Mouse (Mus musculus) lung, postnatal 4 days (tissue): ENCODE measurements around the gene Kiss1.
"Not testable (repeated sequence)": the region's sequence is repeated elsewhere in the genome, so short reads cannot be mapped to it uniquely, and the experiment has no call there.

Experiments
- DNase-seq, 2 experiments: peaks; one replicate each; pipeline ENCODE4 v3.0.0; 2021

Kiss1 gene

DNA sequence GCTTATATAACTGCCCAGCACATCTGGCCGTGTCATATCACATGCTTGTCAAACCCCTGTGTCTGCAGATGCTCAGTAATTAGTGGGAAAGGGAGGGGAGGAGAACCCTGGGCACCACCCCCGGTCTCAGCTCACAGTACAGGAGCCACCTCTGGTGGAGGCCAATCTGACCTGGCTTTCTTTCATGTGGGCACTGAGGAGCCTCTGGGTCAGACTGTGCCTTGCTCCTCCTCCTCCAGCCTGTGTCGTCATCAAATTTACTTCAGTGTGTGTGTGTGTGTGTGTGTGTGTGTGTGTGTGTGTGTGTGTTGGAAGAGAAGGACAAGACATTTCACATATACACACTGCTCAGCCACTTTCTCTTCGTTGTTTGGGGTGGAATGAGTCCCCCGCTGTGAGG, 1.7 kb downstream of the Kiss1 start:
- peak in 1 of 2 experiments; percentile 53 for DNase-seq

DNA sequence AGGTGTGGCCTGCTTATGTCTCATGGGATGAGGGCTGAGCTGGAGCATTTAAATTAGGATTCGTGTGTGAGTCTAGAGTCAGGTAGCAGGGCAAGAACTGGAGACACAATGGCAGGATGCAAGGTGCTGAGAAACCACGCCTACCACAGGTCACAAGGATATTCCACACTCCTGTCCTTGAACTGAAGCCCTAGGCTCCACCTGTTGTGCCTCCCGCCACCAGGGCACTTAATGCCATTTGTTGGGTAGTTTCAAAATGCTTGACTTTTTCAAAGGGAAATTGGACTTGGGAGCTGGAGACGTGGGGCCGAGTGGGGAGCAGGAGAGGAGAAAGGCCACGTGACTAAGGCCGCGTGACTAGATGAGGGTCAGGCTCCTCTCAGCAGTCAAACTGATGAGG, 4.3 kb downstream of the Kiss1 start:
- no peak for DNase-seq

DNA sequence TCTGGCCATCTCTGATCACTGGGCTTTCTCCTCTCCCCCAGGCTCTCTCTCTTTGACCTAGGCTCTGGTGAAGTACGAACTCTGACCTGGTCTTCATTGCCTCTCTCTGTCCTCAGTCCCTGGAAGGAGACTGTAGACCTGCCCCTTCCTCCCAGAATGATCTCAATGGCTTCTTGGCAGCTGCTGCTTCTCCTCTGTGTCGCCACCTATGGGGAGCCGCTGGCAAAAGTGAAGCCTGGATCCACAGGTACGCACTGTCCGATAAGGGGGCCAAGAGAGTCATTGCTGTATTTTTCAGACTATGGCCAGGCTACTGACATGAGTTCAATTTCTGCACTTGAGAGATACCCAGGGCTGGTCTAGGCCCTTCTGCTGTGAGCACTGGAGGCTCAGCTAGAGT, 5.4 kb downstream of the Kiss1 start:
- no peak for DNase-seq

DNA sequence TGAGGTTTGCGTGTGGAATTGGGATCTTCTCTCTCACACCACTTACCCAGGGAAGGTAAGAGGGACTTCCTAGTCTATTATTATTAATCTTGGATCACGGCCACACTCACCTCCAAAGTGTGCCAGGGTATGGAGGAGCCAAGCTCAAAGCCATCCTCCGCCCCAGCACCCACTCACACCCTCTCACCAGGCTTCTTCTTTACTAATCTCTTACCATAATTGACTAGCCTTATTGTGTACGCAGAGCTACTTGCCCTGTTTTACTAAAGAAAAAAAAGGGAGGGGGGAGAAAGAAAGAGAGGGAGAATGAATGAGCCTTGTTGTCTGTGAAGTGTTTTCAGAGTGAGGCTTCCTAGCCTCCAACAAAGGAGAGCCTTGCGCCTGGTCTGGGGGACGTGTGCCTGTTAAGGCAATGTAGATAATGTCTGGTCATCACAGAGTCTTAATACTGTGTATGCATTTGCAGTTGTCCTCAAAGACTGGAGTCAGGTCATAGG, 6.7 kb downstream of the Kiss1 start:
- no peak for DNase-seq

GRCm38 (mm10) chr1:133328896-133329637, 7.4 kb downstream of the Kiss1 start:
- DNase-seq: peak; percentile 71 to 88

DNA sequence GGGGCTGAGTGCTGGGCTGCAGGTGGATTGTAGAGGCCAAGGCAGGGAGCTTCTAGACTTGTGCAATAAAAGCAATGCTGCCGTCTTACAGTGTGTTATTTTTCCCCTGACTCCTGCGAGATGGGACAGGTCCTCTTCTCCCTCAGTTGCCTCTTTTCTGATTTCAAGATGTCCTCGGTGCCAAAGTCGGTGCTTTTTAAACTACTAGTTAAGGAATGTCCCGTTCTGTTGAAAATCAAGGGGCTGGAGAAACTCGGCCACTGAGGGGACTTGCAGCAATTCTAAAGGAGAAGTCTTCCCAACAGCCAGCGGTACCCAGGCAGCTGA, 7.9 kb downstream of the Kiss1 start:
- DNase-seq: no peak

DNA sequence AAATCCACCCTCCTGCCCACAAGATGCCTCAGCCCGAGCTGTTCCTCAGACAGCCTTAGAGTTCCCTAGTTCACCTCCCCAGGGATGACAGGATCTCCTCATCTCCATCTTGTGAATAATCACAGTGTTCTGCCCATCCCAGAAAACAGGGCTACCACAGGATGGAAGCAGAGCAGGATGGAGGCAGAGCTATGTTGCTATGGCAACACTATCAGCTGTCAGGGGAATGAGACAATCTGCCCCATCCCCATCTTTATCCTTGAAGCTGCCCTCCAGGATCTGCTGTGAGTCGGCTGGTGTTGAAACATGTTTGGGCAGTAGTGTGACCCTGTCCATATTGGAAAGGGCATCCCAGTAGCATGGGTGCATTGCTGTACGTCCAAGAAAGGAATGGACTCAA, 9.5 kb downstream of the Kiss1 start:
- DNase-seq: no peak

GRCm38 (mm10) chr1:133332656-133333430, 11.2 kb downstream of the Kiss1 start:
- no peak for DNase-seq

DNA sequence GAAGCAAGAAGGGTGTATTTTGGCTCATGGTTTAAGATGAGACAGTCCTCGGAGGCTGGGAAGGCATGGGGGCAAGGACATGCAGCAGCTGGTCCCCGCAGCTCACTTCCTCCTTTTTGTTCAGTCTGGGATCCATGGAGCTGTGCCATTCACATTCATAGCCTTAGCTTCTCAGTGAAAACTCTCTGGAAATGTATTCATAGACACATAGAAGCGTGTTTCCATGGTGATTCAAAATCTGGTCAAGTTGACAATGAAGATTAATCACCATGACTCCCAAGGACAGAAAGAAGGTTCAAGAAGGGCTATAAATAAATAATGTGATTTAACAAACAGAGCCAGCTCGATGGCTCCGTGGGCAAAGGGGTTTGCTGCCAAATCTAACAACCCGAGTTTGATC, 12.3 kb downstream of the Kiss1 start:
- peak in 1 of 2 experiments; percentile 9 for DNase-seq

GRCm38 (mm10) chr1:133340403-133340802, 18.7 kb downstream of the Kiss1 start:
- not testable (repeated sequence) for DNase-seq

- DNase-seq: no peak
Observed at GRCm38 (mm10) chr1:133344357-133344756, 22.7 kb downstream of the Kiss1 start.

DNA sequence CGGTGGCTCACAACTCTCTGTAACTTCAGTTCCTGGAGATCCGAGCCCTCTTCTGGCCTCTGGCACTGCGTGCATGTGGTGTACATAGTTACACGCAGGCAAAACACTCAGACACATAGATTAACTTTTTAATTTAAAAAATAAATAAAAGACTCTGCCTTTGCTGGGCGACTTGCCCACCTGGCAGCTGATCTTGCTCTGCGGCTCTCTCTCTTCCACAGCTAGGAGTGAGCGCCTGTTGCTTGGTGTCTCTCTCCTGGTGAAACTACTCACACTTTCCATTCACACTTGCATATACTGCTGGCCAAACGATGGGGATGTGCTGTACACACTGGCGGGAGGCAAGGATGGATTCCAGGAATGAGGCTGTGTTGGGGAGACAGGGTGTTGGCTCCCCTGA, 24.9 kb downstream of the Kiss1 start:
- DNase-seq: no peak

DNA sequence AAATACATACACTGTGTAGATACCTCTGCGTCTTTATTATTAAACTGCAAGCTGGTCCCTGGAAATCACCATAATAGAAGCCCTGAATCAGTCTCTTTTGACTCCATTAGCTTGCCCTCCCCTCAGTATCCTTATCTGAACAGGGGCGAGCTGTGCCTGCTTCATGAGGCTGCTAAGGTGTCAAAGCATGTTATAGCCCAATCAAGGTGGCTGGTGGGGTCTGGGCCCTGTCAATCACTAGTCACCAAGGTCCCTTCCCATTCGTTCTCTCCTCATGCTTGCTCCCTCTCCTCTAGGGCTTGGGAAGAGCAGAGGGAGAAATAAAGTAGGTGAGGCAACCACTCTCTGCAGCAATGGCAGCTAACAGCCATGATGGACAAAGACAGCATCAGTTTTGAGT, 25.6 kb downstream of the Kiss1 start:
- no peak for DNase-seq

DNA sequence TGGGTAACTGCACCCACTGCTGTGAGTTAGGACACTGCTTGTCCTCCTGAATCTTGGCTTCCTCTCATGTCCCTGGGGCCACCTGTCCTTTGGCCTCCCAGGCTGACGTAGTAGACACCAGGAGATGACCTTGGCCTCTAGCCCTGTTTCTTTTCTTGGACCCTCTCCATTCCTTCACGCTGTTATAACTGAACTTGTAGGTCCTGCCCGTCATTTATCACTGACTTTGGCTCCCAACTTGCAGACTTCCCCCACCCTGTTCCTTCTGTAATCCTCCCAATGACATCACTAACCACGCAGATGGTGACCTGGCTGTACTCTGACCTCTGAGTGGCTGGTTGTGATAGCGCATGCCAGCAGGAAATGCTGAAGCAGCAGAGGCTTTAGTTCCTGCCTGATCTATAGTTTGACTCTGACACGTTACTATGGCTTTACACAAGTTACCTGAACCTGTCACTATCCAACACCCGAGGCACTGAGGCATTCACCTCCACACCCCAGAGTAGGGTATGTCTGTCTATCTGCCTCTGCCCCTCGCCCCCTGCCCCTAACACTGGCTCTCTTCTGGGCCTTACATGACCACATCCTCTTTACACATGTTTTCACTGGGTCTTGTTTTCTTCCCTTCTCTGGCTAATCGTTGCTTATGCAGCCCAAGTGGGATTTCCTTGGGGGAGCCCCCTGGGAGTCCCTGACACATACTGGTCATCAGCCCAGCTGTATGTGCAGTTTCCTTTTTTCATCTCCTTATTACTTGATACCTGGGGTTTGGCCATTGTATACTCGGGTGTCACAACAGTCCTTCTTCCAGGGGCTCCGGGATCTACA, 26.2 kb downstream of the Kiss1 start:
- peak; percentile 35 to 40 for DNase-seq

DNA sequence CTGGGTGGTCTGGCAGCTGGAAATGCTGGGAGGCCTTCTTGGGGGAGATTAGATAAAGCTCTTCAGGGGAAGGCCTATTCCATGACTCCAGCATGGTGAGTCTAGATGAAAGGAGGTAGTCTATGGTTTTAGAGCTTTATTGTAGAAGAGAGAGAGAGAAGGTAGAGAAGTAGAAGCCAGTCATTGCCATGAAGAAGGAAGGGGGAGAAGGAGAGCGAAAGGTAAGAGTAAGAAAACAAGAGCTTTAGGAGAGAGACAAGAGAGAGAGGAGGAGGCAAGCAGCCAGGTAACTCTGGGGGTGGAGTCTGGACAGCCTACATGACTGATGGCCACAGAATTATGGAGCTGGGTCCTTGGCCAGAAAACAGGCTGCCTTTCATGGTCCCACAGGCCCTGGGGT, 28.5 kb downstream of the Kiss1 start, which contains the start of gene Ren1:
Gene Ren1 (plus strand): TSS at position 301 of the 400 bp plus-strand sequence.
- DNase-seq: peak in 1 of 2 experiments; percentile 10

GRCm38 (mm10) chr1:133351762-133352161, 30.1 kb downstream of the Kiss1 start:
- DNase-seq: peak in 1 of 2 experiments; percentile 15

GRCm38 (mm10) chr1:133353371-133353809, 31.7 kb downstream of the Kiss1 start:
- DNase-seq: peak; percentile 81 to 87

GRCm38 (mm10) chr1:133355469-133355868, 33.8 kb downstream of the Kiss1 start:
- peak in 1 of 2 experiments; percentile 35 for DNase-seq

- peak in 1 of 2 experiments; percentile 17 for DNase-seq
Observed at GRCm38 (mm10) chr1:133355912-133356311, 34.2 kb downstream of the Kiss1 start.

GRCm38 (mm10) chr1:133356330-133356729, 34.7 kb downstream of the Kiss1 start:
- peak in 1 of 2 experiments; percentile 20 for DNase-seq

DNA sequence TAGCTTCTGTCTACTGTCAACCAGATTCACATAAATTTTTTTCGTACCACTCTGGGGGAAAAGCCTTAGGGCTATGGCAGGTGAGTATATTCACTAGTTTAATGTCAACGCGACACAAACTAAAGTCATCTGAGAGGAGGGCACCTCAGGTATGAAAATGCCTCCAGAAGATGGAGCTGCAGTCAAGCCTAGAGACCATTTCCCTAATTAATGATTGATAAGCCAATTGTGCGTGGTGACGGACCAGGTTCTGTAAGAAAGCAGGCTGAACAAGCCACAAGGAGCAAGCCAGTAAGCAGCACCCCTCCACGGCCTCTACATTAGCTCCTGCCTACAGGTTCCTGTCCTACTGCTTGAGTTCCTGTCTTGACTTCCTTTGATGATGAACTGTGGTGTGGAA, 39.3 kb downstream of the Kiss1 start:
- DNase-seq: no peak

GRCm38 (mm10) chr1:133362103-133362502, 40.4 kb downstream of the Kiss1 start:
- DNase-seq: no peak
